ENCODE assay signal across 8 mouse cellular contexts in the genomic region with DNA sequence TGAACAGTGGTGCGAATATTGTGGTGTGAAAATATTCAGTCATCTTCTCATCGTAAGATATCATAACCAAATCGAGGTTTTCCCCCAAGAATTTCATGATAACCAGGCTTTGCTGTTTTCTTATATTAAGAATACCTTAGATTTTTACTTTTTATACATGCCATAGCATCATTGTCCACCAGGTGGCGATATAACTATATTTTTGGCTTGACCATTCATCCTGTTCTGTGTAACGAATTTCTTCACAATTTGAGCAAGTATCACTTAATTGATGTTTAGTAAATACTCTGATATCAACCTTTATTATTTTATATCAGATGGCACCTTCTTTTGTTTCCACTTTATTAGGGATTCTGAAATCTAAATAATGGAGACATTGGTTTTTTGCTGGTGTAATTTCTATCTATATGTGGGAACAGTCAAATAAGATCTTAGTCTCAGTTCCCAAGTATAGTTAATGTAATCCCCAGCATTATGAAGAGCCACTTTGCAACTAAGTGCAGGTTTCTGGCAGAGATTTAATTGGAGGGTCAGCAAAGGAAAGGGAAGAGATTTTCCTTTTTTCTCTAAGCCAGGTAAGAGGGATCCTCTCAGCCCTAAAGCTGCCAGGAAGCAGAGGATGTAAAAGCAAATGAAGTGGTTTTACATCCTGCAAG.
A peak's percentile ranks its signal among the peaks of the same experiment; 100 is the strongest.
DNase-seq lines count a peak whose midpoint lies in the region; ATAC-seq and TF ChIP-seq lines count a peak whose summit lies in the region.

No protein-coding gene starts in this region.

- CTCF ChIA-PET in Patski (lab: Charles Lee), result no interaction called here

- in situ Hi-C loops in Patski (cut with MboI; ENCODE audit: low pct_unique_long_range_greater_than_20kb), result no loop called here

- no peak overlapping the region for H3K4me2 ChIP-seq in hindbrain, embryonic 12.5 days (replicated peaks)
- H3K4me2 ChIP-seq in neural tube, embryonic 15.5 days, result no peak overlapping the region

- no peaks in the 10 kb centered on the region for H3K36me3 ChIP-seq in kidney, adult 2 months (ENCODE audit: control insufficient read depth, insufficient read depth, low read length)
- no peaks in the 10 kb centered on the region for H3K36me3 ChIP-seq in hindbrain, embryonic 12.5 days
- H3K36me3 ChIP-seq in neural tube, embryonic 15.5 days, result no peaks in the 10 kb centered on the region

- no peak for TF ChIP-seq CTCF in kidney, adult 2 months (conservative IDR thresholded peaks at IDR 0.05; ENCODE audit: insufficient read depth, insufficient read length, low read depth, low read length)
- TF ChIP-seq CTCF in Patski (IDR thresholded peaks at IDR 0.05), result peak; percentile 52

- DNase-seq in kidney, adult 2 months, result peak; percentile 10
- DNase-seq in kidney, adult 11 months, result no peak
- DNase-seq in 3T3-L1 (ENCODE audit: low read depth, low spot score) (peak; percentile 73), Patski (ENCODE audit: low read depth, low spot score) (no peak)
- no peak for DNase-seq in ovary, postnatal 10 days (ENCODE audit: low spot score)

- WGBS in kidney, adult 2 months, result 7% methylated on average over 5 of the region's 5 CpGs
- 16% methylated on average over 5 of the region's 5 CpGs for WGBS in hindbrain, embryonic 12.5 days
- WGBS in neural tube, embryonic 15.5 days, result 15% methylated on average over 5 of the region's 5 CpGs

- POLR2A ChIA-PET in Patski (lab: Charles Lee), result no interaction called here

- no peak for TF ChIP-seq POLR2A in kidney, adult 2 months (IDR thresholded peaks at IDR 0.05; ENCODE audit: low read depth, low read length)

- no peak overlapping the region for H3K9ac ChIP-seq in hindbrain, embryonic 12.5 days
- no peak overlapping the region for H3K9ac ChIP-seq in neural tube, embryonic 15.5 days (replicated peaks)

- H3K4me3 ChIP-seq in kidney, adult 2 months (ENCODE audit: insufficient read depth, low read depth, low read length), result no peak overlapping the region
- H3K4me3 ChIP-seq in hindbrain, embryonic 12.5 days, result no peak overlapping the region
- no peak overlapping the region for H3K4me3 ChIP-seq in neural tube, embryonic 15.5 days (replicated peaks)

- peak; percentile 51 for ATAC-seq in Patski
- ATAC-seq in hindbrain, embryonic 12.5 days (ENCODE audit: low FRiP score), result peak; percentile 40; the same call in 1 of the 2 replicates
- ATAC-seq in neural tube, embryonic 15.5 days (ENCODE audit: low FRiP score), result peak; percentile 70; the same call in 1 of the 2 replicates
- no peak for ATAC-seq in frontal cortex, adult (ENCODE audit: low TSS enrichment)

- no peaks in the 10 kb centered on the region for H3K9me3 ChIP-seq in hindbrain, embryonic 12.5 days (replicated peaks)
- H3K9me3 ChIP-seq in neural tube, embryonic 15.5 days (replicated peaks), result no peaks in the 10 kb centered on the region

- H3K4me1 ChIP-seq in kidney, adult 2 months (ENCODE audit: control insufficient read depth, insufficient read depth, low read length), result no peaks in the 10 kb centered on the region
- no peaks in the 10 kb centered on the region for H3K4me1 ChIP-seq in hindbrain, embryonic 12.5 days
- H3K4me1 ChIP-seq in neural tube, embryonic 15.5 days, result no peaks in the 10 kb centered on the region

- no peak overlapping the region for H3K27ac ChIP-seq in kidney, adult 2 months (ENCODE audit: insufficient read depth, low read depth, low read length)
- no peak overlapping the region for H3K27ac ChIP-seq in hindbrain, embryonic 12.5 days
- H3K27ac ChIP-seq in neural tube, embryonic 15.5 days (replicated peaks), result no peak overlapping the region

- H3K27me3 ChIP-seq in kidney, adult 2 months (replicated peaks; ENCODE audit: control insufficient read depth, insufficient read depth, low read length), result no peaks in the 10 kb centered on the region
- peaks cover 34% of the 10 kb centered on the region for H3K27me3 ChIP-seq in Patski
- H3K27me3 ChIP-seq in hindbrain, embryonic 12.5 days, result no peaks in the 10 kb centered on the region
- no peaks in the 10 kb centered on the region for H3K27me3 ChIP-seq in neural tube, embryonic 15.5 days (replicated peaks)

Comparison
In these comparisons a context has a peak if more than half of its experiments do, and no peak if none do; other contexts are left out.
1. DNase-seq: peak in kidney, adult 2 months (single experiment) and 3T3-L1 (single experiment); none in kidney, adult 11 months (single experiment), Patski (single experiment) and ovary, postnatal 10 days (single experiment).